Mouse (Mus musculus) megakaryocyte, adult 5-6 weeks (primary cell): ENCODE measurements around the gene Opcml. TPM values are rescaled to one million over a fixed set of nuclear protein-coding genes. Genes with fewer than 3 reads are reported as not detected.
A peak's percentile ranks its signal among the peaks of the same experiment; 100 is the strongest.

ENCODE experiments used
- ATAC-seq: 2 replicates; pipeline ENCODE4 v1.8.0; 2016; ENCODE audit warnings: mild to moderate bottlenecking, inconsistent platforms; ENCODE audit not compliant: poor library complexity, severe bottlenecking
- total RNA-seq, 2 experiments: library from RNA; stranded (forward) in 1 of 2; stranded (reverse) in 1 of 2; fragments of 153-499, 151-499 nt in 1 of 2; fragments of 221-1000, 200-1000 nt in 1 of 2; gene quantifications; 2 replicates each; pipeline versions ENCODE4 v1.2.3 to v1.2.4; 2015 to 2017

Gene Opcml
- total RNA-seq, 2 experiments from 2014 or later: not detected

- no peak for ATAC-seq
These were observed 206.0 kb downstream of the Opcml start for GRCm38 (mm10) chr9:27996536-27996935.

DNA sequence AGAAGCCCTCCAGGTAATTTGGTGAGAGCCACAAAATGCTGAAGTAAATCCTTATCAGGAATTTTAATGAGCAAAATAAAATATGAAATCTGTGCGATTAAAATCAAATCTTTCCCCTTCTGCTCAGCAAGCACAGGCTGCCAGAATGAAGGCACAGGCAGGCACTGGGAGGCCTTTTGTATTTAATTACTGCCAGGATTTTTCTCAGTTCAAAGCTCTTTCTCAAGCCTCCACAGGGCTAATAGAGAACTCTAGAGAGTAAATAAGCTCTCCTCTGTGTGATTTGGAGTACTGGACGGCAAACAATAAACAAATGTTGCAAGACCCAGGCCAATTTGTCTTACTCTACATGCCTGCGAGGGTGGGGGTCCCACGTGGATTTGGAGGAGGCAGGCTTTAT, 208.2 kb downstream of the Opcml start:
- ATAC-seq: no peak

DNA sequence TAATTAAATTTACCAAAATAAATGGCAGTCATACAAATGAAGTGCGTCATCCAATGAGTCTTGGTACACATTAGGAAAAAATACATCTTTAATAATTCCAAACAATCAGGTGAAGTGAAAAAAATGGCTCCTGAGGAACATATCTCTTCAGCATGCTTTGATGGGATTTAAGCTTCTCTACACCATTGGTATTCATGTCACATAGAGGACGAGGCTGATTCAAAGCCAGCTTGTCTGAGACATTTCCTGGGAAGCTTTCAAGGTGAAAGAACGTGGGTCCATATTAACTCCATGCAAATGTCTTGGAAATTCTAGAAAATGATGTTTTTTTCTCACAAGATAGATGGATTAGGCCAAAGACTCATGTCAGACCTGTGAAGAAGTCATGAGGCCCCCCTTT, 212.6 kb downstream of the Opcml start:
- no peak for ATAC-seq

DNA sequence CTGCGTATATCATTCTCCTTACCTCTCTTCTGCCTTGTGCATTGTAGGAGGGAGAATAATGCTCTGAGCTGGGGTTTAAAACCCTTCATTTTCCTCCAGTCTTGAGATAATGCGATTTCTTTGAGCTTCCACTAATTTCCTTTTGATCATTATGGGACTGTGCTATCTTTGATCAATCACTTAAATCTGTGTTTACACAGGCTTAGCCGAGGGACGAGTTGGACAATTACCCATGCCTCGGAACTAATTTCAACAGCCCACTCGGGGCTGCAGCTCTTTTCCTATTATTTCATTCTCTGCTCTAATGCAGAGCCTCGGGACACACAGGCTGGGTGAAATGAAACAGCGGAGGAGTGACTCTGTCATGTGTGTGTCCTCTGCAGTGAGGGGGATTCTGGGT, 220.9 kb downstream of the Opcml start:
- no peak for ATAC-seq

DNA sequence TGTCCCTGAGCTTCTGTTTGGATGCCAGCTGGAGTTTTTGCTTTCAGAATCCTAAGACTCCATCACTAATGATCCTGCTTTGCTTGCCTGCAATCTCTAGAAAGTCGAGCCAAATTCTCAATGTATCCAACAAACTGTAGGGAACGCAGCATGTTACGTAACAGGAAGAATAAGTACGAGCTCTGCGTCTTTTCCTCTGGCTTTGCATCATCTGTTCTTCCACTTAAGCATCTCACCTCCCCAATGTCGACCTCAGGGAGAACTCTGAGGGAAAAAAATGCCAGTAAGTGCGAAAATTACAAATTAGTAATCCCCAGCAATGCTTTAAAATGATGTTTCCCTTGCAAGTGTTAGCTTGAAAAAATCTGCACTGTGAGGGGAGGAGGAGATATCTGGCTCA, 222.1 kb downstream of the Opcml start:
- no peak for ATAC-seq

- no peak for ATAC-seq
These were observed 222.6 kb downstream of the Opcml start for GRCm38 (mm10) chr9:28013192-28013591.

DNA sequence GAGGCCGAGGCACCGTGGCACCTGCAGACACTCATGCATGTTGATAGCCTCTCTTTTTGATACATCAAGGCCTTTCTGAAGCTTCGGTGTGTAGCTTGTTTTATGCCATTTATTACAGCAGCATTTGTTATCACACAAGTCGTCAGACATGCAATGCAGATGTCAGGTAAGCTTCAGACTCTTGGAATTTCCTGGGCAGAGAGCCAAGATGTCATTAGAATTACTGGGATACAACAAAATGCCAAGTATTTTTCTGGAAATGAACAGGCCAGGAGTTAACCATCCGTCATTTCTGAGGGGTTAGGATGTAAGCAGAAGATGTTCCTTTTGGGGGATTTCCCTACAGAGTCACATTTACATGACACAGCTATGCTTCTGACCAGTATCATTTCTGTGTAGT, 237.6 kb downstream of the Opcml start:
- no peak for ATAC-seq

- ATAC-seq: no peak
These were observed 238.3 kb downstream of the Opcml start for GRCm38 (mm10) chr9:28028788-28029393.

DNA sequence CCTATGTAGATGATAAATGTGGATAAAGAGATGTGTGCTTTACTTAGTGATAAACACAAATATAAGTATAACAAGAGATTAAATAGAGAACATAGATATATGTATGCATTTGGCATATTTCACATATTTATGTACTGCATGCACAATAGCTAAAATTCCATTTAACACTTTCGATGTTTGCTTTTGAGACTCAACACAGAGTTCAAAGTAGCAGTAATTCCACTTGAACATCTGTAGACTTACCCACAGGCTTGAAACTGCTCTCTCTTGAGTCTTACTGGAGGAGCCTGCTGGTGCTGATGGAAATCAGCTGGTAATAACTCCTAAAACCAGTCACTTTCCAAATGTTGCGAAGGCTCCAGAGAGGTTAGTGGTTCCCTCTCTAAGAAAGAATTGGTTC, 258.6 kb downstream of the Opcml start:
- ATAC-seq: no peak

GRCm38 (mm10) chr9:28057171-28057845, 266.7 kb downstream of the Opcml start:
- ATAC-seq: no peak

GRCm38 (mm10) chr9:28065126-28065525, 274.6 kb downstream of the Opcml start:
- ATAC-seq: no peak

DNA sequence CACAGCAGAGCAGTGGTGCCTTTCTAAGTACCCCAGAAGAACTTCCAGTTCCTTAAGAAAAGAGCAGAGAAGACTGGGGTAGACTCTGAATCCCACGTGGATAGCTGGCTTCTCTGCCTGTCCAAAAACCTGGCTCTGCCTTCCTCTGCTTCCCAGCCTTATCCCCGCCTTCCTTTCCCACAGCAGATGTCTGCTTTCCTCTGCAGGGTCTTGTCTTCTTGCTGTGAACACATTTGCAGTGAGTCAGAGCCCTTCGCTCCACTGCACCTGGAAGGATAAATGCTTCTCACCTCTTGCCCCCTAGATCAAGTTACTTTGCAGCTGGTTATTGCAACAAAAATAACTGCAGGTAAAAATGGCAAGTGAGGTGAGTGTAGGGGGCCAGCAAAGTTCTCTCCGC, 290.1 kb downstream of the Opcml start:
- ATAC-seq: no peak

DNA sequence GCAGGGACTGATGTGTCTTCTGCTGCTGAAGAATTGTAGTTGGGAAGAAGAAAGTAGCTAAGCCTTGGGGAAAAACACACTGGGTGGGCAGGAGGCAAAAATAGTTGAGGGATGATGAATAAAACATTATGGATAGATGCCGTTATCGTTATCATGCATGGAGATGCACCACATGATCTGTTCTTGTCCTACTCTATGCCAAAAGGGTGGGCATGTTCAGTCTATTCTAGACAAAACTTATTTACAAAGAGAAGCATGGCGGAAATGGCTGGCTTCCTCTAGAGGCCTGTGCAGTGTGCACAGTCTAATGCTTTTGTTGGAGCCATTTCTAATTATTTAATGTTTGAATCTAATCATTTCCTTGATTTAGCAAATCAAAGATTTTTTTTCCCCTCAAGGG, 293.2 kb downstream of the Opcml start:
- no peak for ATAC-seq

DNA sequence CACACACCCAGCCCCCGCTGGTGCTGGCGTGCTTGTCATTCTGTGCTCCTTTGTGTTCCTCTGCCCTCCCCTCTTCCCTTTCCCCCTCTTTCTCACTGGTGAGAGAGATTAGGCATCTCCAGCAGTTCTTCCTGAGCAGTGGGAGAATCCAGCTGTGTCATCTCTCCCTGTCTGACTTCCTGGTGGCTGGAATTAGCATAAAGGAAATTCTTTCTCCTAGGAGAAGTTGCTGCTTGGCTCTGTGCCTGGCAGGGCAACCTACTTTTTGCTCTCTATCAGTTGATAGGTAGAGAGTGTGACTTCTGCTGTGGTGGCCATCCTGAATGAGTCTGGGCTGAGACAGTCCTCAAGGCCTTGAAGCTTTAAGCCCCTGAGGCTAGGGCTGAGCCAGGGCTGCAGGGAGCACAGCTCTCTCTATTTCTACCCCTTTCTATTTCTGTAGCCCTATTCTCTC, 293.7 kb downstream of the Opcml start:
- no peak for ATAC-seq

GRCm38 (mm10) chr9:28091395-28091794, 300.8 kb downstream of the Opcml start:
- no peak for ATAC-seq

- ATAC-seq: no peak
These were observed 304.1 kb downstream of the Opcml start for GRCm38 (mm10) chr9:28094722-28095121.

- ATAC-seq: peak; percentile 51; the same call in 1 of the 2 replicates
These were observed 305.6 kb downstream of the Opcml start for GRCm38 (mm10) chr9:28096204-28096603.

DNA sequence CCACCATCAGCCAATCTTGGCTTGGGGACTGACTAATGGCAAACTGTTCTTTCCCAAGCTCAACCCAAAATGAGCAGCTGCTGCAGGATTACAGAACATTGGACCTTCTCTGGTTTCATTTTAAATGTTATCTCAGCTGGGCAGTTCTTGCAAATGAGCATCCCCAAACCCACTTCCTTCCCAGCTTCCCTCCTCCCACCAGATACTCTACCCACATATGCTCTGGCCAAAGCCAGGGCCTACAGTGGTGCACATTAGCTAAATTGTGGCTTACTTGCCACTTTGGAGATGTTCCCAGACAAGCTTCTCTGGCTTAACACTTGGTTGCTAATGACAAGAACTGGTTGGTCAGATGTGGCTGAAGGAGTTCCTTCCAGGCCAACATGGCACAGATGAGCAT, 311.4 kb downstream of the Opcml start:
- ATAC-seq: no peak

GRCm38 (mm10) chr9:28121858-28122257, 331.3 kb downstream of the Opcml start:
- no peak for ATAC-seq

DNA sequence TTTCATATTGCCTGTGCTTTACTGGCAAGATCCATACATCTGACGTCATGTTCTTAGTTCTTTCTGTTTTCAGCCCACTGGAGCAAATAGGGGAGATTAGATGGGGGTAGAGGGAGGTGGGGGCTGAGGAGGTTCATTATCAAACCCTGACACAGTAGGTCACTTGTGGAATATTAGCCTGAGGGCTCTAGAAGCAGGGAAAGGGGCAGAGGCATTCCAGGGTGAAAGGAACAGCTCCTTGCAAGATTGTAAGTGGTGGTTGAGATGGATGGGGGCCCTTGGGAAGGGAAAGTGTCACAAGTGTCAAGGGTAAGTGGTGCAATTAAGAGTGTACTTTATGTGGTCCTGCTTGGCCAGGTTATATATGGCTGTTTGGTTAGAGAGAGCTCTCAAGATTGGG, 338.2 kb downstream of the Opcml start:
- no peak for ATAC-seq

DNA sequence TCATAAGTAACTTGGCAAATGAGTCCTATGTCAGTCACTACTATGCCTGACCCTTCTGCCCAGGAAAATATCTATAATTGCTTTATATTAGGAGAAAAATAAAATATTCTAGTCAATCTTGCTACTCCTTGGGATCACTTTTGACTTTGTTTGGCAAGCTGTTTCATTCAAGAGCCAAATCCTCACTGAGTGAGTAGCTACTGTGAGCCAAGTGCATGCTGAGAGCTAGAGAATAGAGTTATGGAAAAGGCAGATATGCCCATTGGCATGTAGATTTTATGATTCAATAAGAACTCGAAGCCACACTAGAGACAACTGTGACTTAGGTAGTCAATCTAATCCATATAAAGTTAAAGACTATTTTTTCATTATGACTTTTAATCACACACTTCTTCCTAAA, 340.9 kb downstream of the Opcml start:
- no peak for ATAC-seq

- ATAC-seq: no peak
These were observed 346.0 kb downstream of the Opcml start for GRCm38 (mm10) chr9:28136614-28137013.
